Mouse (Mus musculus): ENCODE measurements around the gene Scd3. TPM values are rescaled to one million over a fixed set of nuclear protein-coding genes. Genes with fewer than 3 reads are reported as not detected.
A peak's percentile ranks its signal among the peaks of the same experiment; 100 is the strongest.

The Scd3 gene
- total RNA-seq, 2 experiments from 2014 or later: 0.14 to 0.25 TPM

GRCm38 (mm10) chr19:44292941-44293768, 90.1 kb downstream of the Scd3 start, which contains the start of gene Scd2:
Gene Scd2, plus strand, starts transcription at chr19:44293674.
- DNase-seq: peak in 1 of 2 experiments; percentile 17
- intact Hi-C loops (cut with DNase I): no loop called here

Other genes with a start within 250 kb of the Scd3 start
- not detected for gene Cpn1, start 216.7 kb upstream of the Scd3 start, total RNA-seq (2021)
- gene Cyp2c23, start 174.1 kb upstream of the Scd3 start, total RNA-seq (2021): under 1 TPM in 1 of 2 experiments, not detected in 1; 0.27 TPM
- gene Erlin1, start 133.5 kb upstream of the Scd3 start, total RNA-seq (2021): 1 to 10 TPM; 5.7 to 9.1 TPM
- 10 to 100 TPM; 29.8 to 30.5 TPM for gene Chuk, start 95.8 kb upstream of the Scd3 start, total RNA-seq (2021)
- gene Cwf19l1, start 67.4 kb upstream of the Scd3 start, total RNA-seq (2021): 10 to 100 TPM; 11.4 to 12.9 TPM
- 10 to 100 TPM; 15.9 to 18.7 TPM for gene Bloc1s2, start 56.8 kb upstream of the Scd3 start, total RNA-seq (2021)
- gene Pkd2l1, start 10.8 kb upstream of the Scd3 start, total RNA-seq (2021): not detected
- gene Scd2, start 90.4 kb downstream of the Scd3 start, total RNA-seq (2021): 10 to 100 TPM; 30.3 to 34.6 TPM
- gene Scd4, start 129.8 kb downstream of the Scd3 start, total RNA-seq (2021): 10 to 100 TPM; 44.0 to 67.2 TPM
- gene Scd1, start 204.6 kb downstream of the Scd3 start, total RNA-seq (2021): 10 to 100 TPM; 19.7 to 30.1 TPM